Mouse (Mus musculus) embryonic facial prominence, embryonic 13.5 days (tissue): Measurements from ENCODE around the gene Nek8. TPM values are rescaled to one million over a fixed set of nuclear protein-coding genes. Genes with fewer than 3 reads are reported as not detected.

Experiments
- microRNA-seq: library from miRNA; unstranded; fragments of <30 nt; microRNA quantifications from one replicate; pipeline ENCODE4, GENCODE M21; 2016
- polyA plus RNA-seq: library from polyadenylated mRNA; unstranded; fragments of >200 nt; fragmentation: Nextera tagmentation; extraction: Ambion mirVana; gene quantifications from 2 replicates; pipeline ENCODE4 v1.2.1, GENCODE M21; 2015

Nek8 gene
- polyA plus RNA-seq, 1 experiment from 2014 or later: 18.1 TPM

Small RNA genes lying within 50 kb of the gene (microRNA-seq; reads per million reads assigned to microRNA genes)
- not detected for gene Mir7653

Other genes with a start within 250 kb of the Nek8 start
- gene Sez6, start 245.9 kb downstream of the Nek8 start, polyA plus RNA-seq: 1.5 and 2.6 TPM in 2 replicates
- 19.8 and 22.7 TPM in 2 replicates for gene Phf12, start 193.9 kb downstream of the Nek8 start, polyA plus RNA-seq
- gene Dhrs13, start 144.4 kb downstream of the Nek8 start, polyA plus RNA-seq: 16.1 and 20.5 TPM in 2 replicates
- gene Flot2, start 138.7 kb downstream of the Nek8 start, polyA plus RNA-seq: 49.4 and 53.2 TPM in 2 replicates
- 34.8 and 39.0 TPM in 2 replicates for gene Eral1, start 96.3 kb downstream of the Nek8 start, polyA plus RNA-seq
- 14.1 and 16.9 TPM in 2 replicates for gene Fam222b, start 82.0 kb downstream of the Nek8 start, polyA plus RNA-seq
- gene Traf4, start 11.1 kb downstream of the Nek8 start, polyA plus RNA-seq: 91.5 and 103 TPM in 2 replicates
- gene Tlcd1, start within 50 bp of the Nek8 start, polyA plus RNA-seq: 15.4 and 17.2 TPM in 2 replicates
- 1,597 and 1,678 TPM in 2 replicates for gene Rpl23a, start 6.9 kb upstream of the Nek8 start, polyA plus RNA-seq
- gene Rab34, start 11.8 kb upstream of the Nek8 start, polyA plus RNA-seq: 172 and 188 TPM in 2 replicates
- 3.2 and 4.1 TPM in 2 replicates for gene Proca1, start 16.7 kb upstream of the Nek8 start, polyA plus RNA-seq
- 81.9 and 90.6 TPM in 2 replicates for gene Sdf2, start 69.1 kb upstream of the Nek8 start, polyA plus RNA-seq
- gene Supt6, start 69.3 kb upstream of the Nek8 start, polyA plus RNA-seq: 30.3 and 32.2 TPM in 2 replicates
- gene 2610507B11Rik, start 85.1 kb upstream of the Nek8 start, polyA plus RNA-seq: 73.7 and 79.6 TPM in 2 replicates
- gene BC030499, start 114.2 kb upstream of the Nek8 start, polyA plus RNA-seq: 0.28 TPM in 1 of 2 replicates, not detected in the other
- 36.4 and 44.3 TPM in 2 replicates for gene Spag5, start 124.9 kb upstream of the Nek8 start, polyA plus RNA-seq
- 16.6 and 21.1 TPM in 2 replicates for gene Aldoc, start 146.3 kb upstream of the Nek8 start, polyA plus RNA-seq
- gene Pigs, start 151.7 kb upstream of the Nek8 start, polyA plus RNA-seq: 75.7 and 79.5 TPM in 2 replicates
- gene Unc119, start 166.8 kb upstream of the Nek8 start, polyA plus RNA-seq: 66.7 and 71.4 TPM in 2 replicates
- gene Foxn1, start 209.9 kb upstream of the Nek8 start, polyA plus RNA-seq: 0.73 and 1.1 TPM in 2 replicates
- gene Slc13a2, start 245.5 kb upstream of the Nek8 start, polyA plus RNA-seq: 0.62 TPM in 1 of 2 replicates, not detected in the other